Mouse (Mus musculus) ovary, postnatal 36 days (tissue): ENCODE results near the gene Dus2.

ENCODE experiments used
- DNase-seq: peaks from one replicate; pipeline ENCODE4 v3.0.0; 2022; ENCODE audit warnings: low spot score, mixed read lengths

The Dus2 gene

GRCm38 (mm10) chr8:106046872-106047559, 55.9 kb downstream of the Dus2 start:
- DNase-seq = no peak

DNA sequence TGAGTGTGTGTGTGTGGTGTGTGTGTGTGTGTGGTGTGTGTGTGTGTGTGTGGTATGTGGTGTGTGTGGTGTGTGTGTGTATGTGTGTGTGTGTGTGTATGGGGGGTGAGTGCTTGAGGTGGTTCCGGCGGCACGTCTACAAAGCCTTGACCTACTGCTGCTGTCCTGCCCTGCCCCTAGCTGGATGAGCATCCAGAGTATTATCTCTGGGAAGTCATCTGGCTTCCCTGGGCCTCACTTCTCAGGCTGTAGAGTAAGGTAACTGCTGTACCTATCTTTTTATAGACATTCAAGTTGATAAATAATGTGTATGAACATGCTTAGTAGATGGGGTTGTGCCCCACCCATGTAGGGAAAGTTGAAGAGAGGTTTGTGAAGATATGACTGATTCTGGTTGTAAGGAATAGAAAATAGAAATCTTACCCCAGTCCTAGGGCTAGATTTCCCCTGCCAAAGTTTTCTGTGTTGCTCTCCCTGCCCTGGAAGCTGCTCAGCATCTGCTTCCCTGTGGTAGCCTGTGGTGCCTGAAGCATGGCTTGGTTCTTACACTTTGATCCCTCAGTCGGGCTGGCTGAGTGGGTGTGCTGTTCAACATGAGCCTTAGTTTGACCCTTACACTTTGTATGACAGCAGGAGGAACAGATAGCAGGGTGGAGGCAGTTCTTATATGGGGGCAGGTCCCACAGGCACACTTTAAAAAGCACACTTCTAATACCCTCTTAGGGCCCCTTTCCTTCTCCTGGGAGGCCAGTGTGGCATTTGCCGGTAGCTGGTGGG, 56.9 kb downstream of the Dus2 start:
- no peak for DNase-seq

- no peak for DNase-seq
Measured at GRCm38 (mm10) chr8:106049840-106050239, 58.7 kb downstream of the Dus2 start.

GRCm38 (mm10) chr8:106051068-106051467, 59.9 kb downstream of the Dus2 start:
- DNase-seq = no peak

GRCm38 (mm10) chr8:106052510-106053089, 61.5 kb downstream of the Dus2 start:
- no peak for DNase-seq

DNA sequence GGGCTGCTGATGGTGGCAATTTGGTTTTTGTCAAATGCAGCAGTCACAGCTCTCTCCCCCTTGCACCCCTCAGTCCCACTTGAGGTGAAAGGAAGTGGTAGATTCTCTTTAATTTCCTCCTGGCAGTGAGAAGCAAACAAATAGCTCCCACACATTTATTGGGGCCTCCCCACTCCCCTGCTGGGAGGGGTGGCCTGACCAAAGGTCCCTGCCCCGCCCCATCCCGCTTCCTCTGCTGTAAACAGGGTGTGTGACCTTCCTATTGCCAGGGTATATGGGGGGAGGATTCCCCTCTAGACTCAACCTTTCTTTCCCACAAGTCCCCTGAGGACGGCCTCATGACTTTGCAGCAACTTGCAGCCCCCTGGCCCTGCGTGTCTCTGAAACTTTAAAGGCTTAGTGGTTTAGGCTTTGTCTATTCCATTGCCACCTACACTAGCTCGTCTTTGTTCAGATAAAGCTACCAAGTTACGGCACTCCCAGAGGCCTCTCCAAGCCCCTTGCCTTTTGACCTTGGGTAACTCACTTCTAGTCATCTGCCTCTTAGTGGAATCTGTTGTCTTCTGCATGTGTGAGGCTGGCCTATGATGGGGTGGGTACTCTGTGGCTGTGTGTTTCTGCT, 63.2 kb downstream of the Dus2 start:
- peak; percentile 24 for DNase-seq

- peak; percentile 36 for DNase-seq
Measured at GRCm38 (mm10) chr8:106055038-106055437, 63.9 kb downstream of the Dus2 start.

- no peak for DNase-seq
Measured at GRCm38 (mm10) chr8:106056455-106056982, 65.4 kb downstream of the Dus2 start.

DNA sequence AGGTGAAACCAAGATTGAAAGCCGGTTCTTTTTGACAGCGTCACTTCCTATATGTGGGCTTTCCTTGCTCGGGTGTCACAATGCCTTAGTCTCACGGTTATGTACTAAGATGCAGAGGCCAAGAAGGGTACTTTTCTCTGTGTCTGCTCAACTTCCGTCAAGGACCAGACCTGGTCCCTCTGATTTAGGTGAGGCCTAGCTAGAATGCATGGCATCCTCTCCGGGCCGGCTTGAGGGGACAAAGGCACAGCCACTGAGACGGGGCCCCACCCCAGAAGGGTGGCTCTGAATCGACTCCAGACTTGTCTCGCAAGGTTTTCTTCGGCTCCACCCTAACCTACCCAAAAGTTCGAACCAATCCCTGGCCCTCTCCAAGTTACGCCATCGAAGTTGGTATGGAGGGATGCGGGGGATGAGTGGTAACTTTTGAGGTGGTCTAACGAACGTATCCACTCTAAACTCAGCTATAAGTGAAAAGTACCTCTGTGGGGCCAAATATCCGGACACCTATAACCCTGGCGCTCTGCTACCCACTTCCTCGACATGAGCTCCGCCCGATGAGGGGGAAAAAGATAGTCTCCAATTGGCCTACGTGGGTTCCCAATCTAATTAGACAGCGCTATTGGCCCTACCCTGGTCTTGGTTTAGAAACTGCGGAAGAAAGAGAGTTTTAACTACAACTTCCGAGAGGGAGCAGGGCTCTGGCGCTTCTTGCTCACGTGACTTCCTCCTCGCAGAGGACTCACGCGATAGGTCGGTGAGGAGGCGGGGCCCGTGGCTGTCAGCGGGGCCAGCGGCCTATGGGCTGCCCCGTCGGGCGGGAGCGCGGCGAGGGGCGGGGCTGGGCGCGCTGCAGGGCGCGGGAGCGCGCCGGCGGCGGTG, 67.8 kb downstream of the Dus2 start, which contains the start of gene Nfatc3:
Nfatc3 (plus strand) TSS at position 110 of the 882 bp plus-strand sequence.
- peak; percentile 96 for DNase-seq

- no peak for DNase-seq
Measured at GRCm38 (mm10) chr8:106059613-106060371, 68.7 kb downstream of the Dus2 start.

DNA sequence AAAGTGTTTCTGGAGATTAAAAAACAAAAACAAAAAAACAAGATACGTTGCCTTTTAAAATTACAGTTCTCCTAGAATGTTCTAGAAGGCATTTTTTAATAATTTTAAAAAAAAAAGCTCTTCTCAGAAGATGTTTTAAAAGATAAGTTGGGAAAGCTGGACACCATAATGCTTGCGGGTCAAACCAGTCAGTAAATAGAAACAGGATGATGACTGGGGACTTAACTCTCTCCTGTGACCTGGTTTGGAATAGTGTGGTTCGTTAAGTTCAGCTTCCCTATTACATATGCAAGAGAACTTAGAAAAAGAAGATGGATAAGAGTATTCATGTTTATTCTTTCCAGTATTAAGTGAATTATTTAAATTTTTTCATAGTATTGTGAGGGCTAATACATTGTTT, 69.4 kb downstream of the Dus2 start:
- DNase-seq = no peak

DNA sequence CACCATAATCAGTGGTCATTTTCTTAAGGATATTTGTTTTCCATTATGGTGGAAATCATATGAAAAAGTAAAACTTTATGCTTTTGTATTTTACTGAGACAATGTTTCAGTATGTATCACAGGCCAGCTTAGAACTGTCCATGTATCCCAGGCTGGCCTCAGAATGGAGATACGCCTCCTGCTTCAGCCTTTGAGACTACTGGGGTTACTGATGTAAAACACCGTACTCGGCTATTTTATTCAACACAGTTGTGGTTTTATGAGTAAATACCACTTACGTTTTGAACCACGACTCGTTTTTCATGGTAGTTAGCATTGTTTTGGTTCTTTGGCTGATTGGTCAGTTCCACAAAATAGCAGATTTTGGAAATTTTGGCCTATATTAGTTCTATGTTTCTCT, 70.5 kb downstream of the Dus2 start:
- no peak for DNase-seq

- DNase-seq = no peak
Measured at GRCm38 (mm10) chr8:106063046-106063445, 71.9 kb downstream of the Dus2 start.

- DNase-seq = no peak
Measured at GRCm38 (mm10) chr8:106066721-106067120, 75.6 kb downstream of the Dus2 start.

GRCm38 (mm10) chr8:106069565-106069964, 78.4 kb downstream of the Dus2 start:
- no peak for DNase-seq

- no peak for DNase-seq
Measured at GRCm38 (mm10) chr8:106072113-106072512, 81.0 kb downstream of the Dus2 start.

GRCm38 (mm10) chr8:106074236-106074635, 83.1 kb downstream of the Dus2 start:
- no peak for DNase-seq

DNA sequence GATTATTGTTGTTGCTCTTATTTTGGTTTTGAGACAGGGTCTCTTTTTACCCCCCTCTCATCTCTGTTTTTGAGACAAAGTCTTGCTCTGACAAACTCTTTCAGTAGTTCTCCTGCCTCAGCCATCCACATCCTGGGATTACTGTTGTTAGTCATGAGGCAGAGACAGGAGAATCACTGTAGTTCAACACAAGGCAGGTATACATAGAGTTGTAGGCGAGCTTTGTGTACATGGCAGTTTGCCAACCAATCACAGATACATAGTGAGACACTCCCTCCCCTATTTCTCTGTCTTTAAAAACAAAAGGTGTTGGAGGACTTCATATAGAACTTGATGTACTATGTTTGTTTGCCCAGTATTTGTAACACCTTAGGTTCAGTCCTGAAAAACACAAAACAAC, 83.5 kb downstream of the Dus2 start:
- DNase-seq = no peak

GRCm38 (mm10) chr8:106075161-106075862, 84.2 kb downstream of the Dus2 start:
- DNase-seq = no peak

- no peak for DNase-seq
Measured at GRCm38 (mm10) chr8:106075863-106076174, 84.7 kb downstream of the Dus2 start.
